Mouse (Mus musculus) B cell, adult 2 months (primary cell): ENCODE data around the gene Gale.
"Not testable (repeated sequence)": the region's sequence is repeated elsewhere in the genome, so short reads cannot be mapped to it uniquely, and the experiment has no call there.

ENCODE experiments used
- DNase-seq, 2 experiments: peaks; one replicate each; pipeline ENCODE4 v3.0.0; 2022

Gale gene

DNA sequence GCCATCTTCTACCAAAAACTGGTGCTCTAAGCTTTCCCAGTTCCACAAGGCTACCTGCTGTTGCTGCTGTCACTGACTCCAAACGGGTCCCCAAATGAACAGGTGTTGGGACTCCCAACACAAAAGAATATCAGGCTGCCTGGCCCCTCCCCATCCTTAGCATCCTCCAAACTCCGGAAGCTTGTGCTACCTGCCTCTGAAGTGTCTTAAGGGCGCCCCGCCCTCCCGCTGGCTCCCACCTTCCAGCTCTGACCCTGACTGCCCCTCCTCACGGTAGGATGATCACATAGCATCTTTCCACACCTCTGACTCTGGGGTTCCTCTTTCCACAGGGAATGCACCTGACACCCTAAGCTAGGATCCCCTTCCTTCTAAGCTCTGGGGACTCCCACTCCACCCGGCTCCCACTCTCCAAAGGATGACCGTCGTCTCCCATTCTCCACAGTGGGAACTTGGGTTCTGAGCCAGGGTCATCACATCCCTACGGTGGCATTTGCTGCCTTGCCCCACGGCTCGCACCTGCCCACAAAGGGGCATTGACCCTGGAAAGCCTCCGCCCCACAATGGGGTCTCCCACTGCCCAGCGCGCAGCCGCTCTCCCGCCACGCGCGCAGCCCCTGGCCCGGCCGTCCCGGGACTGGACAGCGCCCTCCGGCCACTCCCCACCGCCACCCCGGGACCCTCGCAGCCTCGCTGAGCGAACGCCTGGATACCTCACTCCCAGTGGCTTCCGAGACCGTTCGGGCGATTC is 8.5 kb downstream of the Gale start:
- DNase-seq = peak; percentile 39 to 47

DNA sequence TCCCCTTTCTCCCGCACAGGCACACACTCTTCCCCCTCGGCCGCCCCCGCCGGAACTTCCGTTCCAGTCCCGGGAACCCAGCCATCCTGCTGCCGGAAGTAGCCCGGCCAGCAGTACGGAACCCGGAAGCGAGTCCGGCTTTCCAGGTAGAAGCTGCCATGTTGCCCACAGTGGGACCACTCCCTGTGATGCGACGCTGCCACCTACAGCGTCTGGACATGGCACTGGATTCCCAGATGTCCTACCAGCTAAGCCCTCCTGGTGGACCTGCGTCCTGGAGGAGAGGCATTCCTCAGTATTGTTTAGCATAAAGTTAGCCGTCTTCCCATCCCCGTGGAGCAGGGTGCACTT is 9.0 kb downstream of the Gale start, which contains the start of gene Lypla2:
Lypla2 (minus strand) TSS at position 71 of the 351 bp plus-strand sequence.
- peak; percentile 61 to 65 for DNase-seq

DNA sequence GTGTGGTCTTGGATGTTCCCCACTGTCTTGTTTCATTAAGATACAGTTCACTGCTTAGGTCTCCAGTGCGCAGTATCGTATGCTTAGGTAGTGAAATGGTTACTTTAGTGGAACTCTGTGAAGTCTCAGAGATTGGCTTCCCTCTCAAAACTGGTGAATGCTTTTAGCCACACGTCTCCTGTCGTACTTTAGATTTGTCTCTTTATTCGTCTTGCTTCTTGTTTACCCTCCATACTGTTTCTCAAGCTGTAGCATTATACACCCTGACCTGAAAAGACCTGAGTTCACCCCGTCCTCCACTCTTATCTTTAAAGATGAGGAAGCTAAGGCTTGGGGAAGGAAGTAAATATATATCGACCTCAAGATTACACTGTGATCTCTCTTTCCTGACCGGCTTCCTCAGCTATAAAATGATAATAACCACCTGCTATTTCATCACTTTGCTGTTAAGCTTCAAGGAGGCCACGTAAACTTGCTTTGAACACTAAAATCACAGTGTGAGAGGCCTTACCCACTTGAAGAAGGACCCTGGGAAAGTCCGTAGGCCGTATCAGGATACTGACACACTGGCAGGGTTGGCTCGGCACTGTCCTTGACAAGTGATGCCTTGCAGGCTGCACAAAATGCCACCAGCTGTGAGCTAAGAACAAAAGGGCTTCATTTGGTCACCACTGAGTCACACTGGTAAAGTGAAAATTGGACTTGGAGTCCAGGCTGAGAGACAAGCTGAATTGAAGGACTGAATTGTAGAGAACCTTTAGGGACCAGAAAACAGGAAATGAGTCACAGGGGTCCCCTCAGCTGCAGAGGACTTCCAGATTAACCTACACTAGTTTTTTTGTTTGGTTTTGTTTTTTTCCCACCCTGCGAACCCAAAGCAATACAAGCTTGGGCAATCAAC is 9.6 kb downstream of the Gale start:
- peak; percentile 37 to 48 for DNase-seq

DNA sequence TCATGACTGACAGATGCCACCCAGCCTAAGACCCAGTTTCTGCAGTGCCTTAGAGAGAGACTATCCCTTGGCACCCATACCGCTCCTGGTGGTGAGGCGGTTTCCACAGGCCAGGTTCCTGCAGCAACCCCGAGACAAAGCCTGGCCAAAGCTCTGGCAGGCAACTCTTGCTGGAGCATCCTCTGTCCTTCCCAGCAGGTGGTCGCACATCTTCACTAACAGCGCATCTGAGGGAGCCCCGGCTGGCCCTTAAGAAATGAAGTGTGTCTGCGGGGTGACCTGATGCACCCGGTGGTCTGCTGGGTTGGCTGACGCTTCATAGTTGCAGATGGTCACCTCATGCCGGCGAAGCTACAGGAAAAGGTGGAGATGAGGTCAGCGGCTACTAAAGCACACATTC is 12.6 kb downstream of the Gale start:
- DNase-seq = no peak

DNA sequence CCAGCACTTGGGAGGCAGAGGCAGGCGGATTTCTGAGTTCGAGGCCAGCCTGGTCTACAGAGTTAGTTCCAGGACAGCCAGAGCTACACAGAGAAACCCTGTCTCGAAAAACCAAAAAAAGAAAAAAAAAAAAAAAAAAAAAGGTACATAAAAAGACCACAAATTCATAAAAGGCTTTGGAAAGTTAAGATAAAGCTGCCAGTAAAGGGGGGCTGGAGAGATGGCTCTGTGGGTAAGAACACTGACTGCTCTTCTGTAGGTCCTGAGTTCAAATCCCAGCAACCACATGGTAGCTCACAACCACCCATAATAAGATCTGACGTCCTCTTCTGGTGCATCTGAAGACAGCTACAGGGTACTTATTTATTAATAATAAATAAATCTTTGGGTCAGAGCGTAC is 16.7 kb downstream of the Gale start:
- DNase-seq = not testable (repeated sequence)

DNA sequence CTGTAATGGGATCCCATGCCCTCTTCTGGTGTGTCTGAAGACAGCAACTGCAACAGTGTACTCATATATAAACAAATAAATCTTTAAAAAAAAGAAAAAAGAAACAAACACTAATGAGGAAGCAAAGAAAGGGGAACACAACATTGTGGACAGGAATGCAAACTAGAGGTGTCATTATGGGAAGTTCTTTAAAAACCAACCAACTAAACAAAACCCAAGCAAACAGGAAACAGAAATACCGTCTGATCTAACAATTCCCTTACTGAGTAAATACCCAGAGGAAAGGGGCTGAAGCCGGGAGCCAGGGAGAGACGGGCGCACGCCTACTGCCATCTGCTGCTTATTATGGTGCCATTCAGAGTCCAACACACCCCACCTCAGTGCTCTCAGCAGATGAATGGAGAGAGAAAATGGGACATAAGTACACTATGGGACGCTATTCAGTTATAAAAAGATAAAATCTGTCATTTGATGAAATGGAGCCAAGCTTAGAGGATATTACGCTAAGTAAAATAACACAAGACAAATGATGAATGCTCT is 18.1 kb downstream of the Gale start:
- DNase-seq = peak; percentile 29 to 35

DNA sequence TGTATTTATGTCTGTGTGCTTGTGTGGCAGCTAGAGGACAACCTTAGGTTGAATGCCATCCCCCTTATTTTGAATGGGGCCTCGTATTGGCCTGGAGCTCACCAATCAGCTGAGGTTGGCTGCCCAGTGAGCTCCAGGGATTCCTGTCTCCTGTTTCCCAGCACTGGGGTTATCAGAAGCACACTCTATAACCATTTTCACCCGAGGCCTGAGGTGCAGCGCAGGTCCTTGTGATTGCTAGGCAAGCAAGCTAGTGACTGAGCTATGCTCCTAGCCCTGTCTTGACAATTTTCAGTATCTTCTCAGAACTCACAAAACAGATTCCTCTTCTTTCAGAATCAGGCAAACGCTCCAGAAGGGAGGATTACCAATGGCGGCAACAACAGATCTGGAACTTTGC is 21.0 kb downstream of the Gale start:
- no peak for DNase-seq

DNA sequence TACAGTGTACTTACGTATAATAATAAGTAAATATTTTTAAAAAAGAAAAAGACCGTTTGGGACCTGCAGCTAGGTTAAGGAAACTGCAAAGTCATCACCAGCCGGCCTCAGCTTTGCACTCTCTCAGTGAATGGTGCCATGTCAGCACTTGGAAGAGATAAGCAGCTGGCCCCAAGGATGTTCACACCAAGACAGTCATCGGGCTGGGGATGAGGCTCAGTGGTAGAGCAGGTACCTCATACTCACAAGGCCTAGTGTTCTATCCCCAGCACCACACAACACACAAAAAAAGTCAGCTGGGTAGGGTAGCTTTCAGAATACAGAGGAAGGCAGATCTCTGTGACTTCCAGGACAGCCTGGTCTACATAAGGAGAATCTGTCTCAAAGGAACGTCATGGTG is 21.7 kb downstream of the Gale start:
- DNase-seq = no peak

DNA sequence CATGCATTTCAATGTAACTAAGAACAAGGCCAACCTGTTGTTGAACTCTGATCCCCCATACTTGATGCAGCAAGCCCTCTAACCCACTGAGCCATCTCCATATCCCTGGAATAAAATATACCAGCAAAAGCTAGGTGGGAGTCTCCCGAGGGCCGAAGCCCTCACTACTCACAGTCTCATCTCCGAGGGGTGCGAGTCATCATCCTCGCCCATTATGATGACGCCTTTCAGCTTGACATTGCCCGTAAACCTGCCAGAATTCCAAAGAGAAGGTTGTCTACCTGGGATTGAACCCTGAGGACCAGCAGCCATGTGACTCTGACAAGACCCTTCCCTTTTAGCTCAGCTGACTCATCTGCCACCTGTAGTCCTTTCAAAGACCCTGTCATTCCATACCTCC is 22.2 kb downstream of the Gale start:
- DNase-seq = no peak

DNA sequence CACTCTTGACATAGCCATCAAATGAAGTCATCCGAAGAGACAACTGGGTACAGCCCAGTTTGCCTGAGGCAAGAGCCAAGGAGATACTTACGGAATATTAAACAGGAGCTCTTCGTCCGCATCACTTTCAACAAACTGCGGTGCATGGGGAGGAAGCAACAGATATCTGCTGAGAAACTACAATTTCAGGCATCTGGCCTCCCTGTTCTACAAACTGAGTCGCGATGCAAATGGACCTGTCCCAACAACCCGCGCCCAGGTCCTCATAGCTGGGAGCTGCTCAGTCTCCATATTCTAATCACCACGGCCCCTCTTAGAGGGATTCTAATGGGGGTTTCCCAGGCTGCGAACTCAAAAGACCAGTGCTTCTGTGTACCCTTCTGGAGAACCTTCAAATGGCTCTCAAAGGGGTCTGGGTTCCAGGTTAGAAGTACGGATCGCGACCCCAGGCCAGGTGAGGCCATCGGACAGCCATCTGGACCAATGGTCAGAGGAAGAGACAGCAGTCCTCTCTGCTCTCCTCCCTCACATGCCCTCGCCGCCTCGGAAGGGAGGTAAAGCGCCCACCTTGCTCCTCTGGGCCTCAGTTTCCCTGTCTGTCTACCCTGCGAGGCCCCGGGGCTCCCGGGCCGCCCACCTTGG is 22.9 kb downstream of the Gale start:
- peak; percentile 21 to 26 for DNase-seq

DNA sequence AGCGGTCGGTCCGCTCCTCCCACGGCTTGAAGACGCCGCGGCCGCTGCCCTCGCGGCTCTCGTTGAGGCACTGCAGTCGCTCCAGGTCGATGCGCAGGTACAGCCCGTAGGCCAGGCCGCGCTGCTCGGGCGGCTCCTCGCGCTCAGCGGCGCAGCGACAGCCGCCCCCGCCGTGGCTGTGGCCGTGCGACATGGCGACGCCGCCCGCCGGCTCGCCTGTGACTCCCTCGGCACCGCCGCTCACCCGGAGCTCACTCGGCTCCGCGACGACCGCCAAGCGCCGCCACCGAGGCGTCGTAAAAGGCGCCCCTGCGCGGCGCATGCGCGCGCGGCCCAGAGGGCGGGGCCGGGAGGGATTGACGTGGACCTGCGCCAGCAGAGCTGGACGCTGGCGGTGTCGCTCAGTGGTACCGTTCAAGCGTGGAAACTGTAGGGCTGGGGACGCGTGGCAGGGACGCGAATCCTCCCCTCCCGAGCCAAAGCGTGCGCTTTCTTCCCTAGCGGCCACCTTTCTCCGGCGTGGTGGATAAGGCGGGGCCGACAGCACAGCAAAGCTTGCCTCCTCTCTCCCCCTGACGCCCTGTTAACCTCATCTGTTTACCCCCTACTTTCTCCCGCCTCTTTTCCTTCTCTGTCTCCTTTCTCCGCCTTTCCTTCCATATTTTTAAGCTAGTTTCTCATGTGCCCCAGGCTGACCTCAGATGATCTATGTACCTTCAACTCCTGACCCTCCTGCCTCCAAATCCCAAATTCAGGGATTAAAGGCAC is 23.6 kb downstream of the Gale start, which contains the start of gene Pithd1:
Pithd1 (minus strand) TSS at position 322 of the 768 bp plus-strand sequence.
- peak; percentile 96 for DNase-seq

DNA sequence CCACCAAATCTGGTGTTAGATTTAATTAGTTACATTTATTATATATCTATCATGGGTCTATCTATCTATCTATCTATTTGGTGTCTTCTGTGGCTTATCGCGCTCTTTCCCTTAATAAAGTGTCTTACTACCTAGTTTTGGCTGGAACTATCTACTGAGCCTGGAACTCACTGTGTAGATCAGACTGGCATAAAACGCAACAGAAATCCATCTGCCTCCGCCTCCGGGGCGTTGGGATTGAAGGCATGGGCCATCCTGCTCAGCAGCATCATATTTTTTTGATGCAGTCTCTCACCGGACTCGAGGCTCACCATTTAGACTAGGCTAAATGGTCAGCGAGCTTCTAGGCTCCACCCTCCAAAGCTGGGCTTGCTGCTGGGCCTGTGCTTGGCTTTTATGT is 24.2 kb downstream of the Gale start:
- DNase-seq = no peak

DNA sequence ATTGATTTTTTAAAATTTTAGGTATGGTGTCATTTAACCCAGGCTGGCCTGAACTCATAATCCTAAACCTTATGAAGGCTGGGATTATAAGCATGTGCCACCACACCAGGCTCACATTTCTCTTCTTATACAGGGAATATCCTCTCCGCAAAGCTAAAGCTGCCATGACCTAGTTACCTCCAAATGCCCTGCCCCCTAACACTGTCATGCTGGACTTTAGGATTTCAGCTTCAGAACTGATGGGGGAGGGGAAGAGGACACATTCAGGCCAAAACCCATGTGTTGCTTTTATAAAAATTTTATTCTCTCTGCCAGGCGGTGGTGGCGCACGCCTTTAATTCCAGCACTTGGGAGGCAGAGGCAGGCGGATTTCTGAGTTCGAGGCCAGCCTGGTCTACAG is 30.4 kb downstream of the Gale start:
- no peak for DNase-seq

DNA sequence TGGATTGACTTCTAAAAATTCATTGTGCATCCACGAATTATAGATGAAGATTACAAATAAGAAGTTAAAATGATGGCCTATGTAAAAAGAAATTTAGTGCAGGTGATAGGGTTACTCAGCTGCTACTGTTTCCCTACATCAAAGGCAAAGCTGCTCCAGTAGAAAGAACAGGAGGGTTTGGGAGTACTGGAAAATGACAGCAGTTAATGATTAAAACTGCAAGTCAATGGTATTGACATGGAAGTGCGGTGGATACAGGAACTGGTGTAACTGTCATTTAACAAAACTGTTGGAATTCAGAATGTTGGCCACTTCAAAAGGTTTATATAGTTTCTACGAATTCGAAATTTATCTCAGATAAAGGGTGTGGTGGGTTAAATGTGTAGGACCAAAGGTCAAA is 31.6 kb downstream of the Gale start:
- DNase-seq = no peak

DNA sequence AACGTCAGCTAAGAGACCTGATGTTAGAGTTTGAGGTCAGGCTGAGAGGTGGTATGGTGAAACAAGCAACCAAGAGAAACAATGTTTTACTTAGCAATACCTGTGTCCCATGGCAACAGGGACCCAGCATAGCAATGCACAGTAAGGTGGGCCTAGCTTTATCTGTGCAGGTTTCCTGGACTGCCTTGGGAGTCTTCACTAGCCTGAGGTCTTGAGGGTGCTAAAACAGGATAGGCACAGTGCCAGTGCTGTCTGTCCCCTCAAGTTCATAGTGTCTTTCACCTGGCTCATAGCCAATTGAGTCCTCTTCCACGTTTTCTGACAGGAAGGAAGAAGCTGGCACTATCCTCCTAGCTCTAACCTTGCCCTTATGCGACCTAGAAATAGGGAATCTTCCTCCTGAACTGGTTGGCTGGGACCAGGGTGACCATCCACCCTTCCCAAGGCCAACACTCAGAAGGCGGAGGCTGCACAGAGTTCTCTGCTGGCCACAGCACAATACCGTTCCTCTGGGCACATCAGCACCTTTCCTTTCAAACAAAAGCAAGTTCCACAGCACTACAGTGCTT is 40.7 kb downstream of the Gale start:
- no peak for DNase-seq

DNA sequence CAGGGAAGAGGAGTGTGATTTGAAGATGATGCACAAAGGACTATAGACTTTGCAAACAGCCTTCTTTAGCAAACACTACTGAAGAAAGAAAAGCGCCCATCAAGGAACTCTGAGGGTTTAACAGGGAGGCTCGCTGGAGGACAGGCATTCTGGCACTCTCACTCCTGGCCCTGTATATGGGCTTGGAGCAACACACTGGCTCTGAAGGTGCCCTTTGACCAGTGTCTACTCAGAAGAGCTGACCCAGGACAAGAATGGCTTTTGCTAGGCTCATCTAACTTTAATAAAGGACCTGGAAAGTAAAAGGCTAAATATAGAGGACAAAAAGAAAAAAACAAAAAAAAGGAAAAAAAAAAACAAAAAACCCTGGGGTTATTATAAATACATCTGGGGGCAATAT is 41.4 kb downstream of the Gale start:
- DNase-seq = no peak

DNA sequence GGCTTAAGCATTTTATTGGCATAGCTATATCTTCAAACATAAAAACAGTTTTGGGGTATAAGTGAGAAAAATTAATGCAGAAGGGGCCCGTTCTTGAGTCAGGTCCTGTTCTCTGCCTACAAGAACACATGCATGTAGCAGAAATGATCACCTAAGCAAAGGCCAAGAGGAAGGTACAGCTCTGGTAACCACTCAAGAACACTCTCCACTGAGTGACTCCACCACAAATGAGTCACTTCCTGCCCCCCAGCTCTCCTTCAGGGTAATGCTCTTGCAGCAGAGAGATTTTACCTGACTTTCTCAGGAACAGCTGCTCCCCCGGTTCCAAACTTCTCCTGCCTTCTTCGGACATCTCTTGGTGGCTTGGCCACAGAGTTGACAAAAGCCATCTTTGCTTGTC is 43.3 kb downstream of the Gale start:
- DNase-seq = no peak

DNA sequence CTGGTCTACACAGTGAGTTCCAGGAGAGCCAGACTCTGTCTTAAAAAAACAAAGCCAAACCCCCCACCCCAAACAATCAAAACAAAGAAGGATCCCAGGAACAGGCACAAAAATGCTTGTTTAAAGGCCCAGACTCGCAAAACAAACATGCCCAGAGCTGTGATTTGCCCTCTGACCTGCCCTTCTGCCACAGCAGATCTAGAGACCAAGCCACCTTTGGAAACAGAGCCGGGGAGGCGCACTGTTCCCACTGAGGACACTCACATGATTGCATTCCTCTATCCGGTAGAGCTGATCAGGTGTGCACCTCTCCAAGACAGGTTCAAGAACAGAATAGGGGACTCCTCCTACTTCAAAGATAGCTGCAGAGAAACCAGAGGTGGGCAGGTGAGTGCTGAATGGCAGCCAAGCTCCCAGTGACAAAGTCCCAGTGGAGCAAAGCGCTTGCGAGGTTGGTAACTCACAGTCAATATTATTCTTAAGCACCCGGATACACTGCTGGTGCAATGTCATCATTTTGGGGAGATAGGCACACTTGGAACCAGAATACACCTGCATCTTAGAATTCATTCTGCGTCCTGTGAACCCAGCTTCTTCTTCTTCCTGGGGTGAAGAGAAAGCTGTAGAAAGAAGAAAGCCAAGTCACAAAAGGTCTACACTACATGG is 45.4 kb downstream of the Gale start:
- no peak for DNase-seq

DNA sequence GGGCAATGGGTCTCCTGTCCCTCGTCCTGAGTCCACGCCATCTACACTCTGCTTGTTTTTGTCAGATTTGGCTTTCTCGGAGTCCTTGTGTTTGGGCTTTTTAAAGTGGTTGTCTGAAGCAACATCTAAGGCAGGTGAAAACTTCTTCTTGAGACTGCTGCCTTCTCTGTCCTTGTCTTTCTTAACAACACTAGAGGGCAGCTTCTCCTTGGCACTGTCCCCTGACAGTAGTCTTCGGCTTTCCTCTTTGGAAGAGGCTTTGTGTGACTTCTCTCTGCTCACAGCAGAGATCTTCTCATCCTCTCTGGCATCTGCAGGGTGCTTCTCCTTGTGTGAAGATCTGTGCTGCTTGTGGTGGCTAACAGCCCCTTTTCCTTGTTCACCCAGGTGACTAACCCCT is 47.1 kb downstream of the Gale start:
- DNase-seq = no peak

DNA sequence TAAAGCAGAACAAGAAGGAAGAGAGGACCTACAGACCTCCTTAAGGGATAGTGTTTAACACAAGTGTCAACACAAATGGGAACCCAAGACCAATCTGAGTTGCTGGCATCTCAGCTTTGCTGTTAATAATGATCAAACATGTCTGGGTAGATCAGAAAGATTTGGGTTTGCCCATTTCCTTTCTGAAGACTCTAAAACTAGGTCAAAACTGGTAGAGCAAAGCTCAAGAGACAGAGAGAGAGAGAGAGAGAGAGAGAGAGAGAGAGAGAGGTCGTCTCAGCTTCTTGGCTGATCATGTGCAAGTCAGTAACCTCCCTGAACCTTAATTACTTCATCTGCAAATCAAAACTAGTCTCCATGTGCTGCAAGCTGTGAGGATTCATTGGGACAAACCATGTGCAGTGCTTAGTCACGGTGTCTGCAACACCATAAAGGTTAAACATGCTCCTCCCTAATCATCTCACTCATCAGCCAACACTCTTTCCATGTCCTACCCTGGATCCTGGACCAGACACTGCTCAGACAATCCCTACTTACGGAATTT is 52.6 kb downstream of the Gale start:
- no peak for DNase-seq
